Comparison of ENCODE assay signal across 21 mouse cellular contexts in the genomic region with DNA sequence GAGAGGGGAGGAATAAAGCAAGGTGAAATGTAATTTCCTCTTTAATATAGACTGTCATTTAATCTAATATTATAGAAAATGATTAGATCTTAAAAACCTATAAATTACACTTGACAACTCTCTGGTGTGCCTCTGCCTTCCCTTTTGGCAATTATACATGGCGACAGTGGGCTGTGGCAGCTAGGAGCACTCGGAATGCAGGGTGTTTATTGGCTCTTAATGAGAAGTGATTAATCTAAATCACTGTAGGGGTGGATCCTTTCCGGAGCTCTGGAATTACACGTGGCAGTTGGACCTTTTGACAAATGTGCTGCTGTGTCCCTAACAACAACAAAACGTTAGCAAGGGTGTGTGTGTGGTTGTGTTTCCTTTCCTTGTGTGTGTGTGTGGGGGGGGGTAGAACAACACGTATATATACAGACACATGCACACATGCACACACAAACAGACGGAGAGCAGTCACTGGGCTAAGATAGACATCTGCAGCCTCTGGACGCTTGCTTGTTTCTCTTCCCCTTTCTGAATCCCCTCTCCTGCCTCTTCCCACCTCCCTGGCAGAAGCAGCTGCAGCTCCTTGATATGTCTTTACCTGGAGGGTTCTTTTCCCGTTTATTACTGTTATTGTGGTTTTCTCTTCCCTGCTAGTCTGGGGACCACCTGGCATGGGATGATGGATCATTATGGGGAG.
DNase-seq lines count a peak whose midpoint lies in the region; ATAC-seq and TF ChIP-seq lines count a peak whose summit lies in the region.
"Had no signal": no experiment of that assay in that cellular context is flagged by ENCODE, and none has a peak within 500 bp of the region (broad histone marks: within the 10 kb centered on the region; RNA-seq: fewer than 3 reads in every experiment).

No protein-coding gene starts in this region.

- peak; percentile 81; the same call in 1 of the 2 replicates for ATAC-seq in neural tube, embryonic 12.5 days (ENCODE audit: low FRiP score, low read depth)
- no peak; the same call in 1 of the 2 replicates for ATAC-seq in neural tube, embryonic 15.5 days (ENCODE audit: low FRiP score)
- ATAC-seq in hindbrain, embryonic 14.5 days (ENCODE audit: low FRiP score), result no peak
- ATAC-seq in stomach, postnatal 0 days (ENCODE audit: low FRiP score, low TSS enrichment), result no peak
- ATAC-seq: forebrain, embryonic 15.5 days; intestine, embryonic 16.5 days had no signal

- no peak overlapping the region for H3K4me2 ChIP-seq in neural tube, embryonic 12.5 days (replicated peaks)
- H3K4me2 ChIP-seq in neural tube, embryonic 15.5 days, result no peak overlapping the region
- H3K4me2 ChIP-seq in hindbrain, embryonic 14.5 days (replicated peaks), result no peak overlapping the region
- no peak overlapping the region for H3K4me2 ChIP-seq in stomach, postnatal 0 days (replicated peaks; ENCODE audit: low read depth)
- H3K4me2 ChIP-seq: embryonic facial prominence, embryonic 12.5 days; forebrain, embryonic 15.5 days; heart, embryonic 13.5 days; kidney, embryonic 15.5 days; liver, embryonic 11.5 days had no signal

- WGBS in neural tube, embryonic 12.5 days, result 35% methylated on average over 9 of the region's 9 CpGs
- 24% methylated on average over 9 of the region's 9 CpGs for whole genome bisulfite sequencing in neural tube, embryonic 15.5 days
- WGBS in hindbrain, embryonic 14.5 days, result 37% methylated on average over 9 of the region's 9 CpGs
- 33% methylated on average over 9 of the region's 9 CpGs for WGBS in stomach, postnatal 0 days

- no peaks in the 10 kb centered on the region for H3K27me3 ChIP-seq in neural tube, embryonic 12.5 days (replicated peaks)
- H3K27me3 ChIP-seq in neural tube, embryonic 15.5 days (replicated peaks), result no peaks in the 10 kb centered on the region
- H3K27me3 ChIP-seq in hindbrain, embryonic 14.5 days (ENCODE audit: control insufficient read depth, insufficient read depth, low read length), result no peaks in the 10 kb centered on the region; the same call in 1 of the 2 replicates
- no peaks in the 10 kb centered on the region for H3K27me3 ChIP-seq in stomach, postnatal 0 days (ENCODE audit: control insufficient read depth, insufficient read depth, low read length)
- H3K27me3 ChIP-seq: embryonic facial prominence, embryonic 12.5 days; forebrain, embryonic 15.5 days; heart, embryonic 13.5 days; kidney, embryonic 15.5 days had no signal

- peak; percentile 13 for DNase-seq in embryo, embryonic 11 days
- DNase-seq in hindbrain, embryonic 14.5 days (ENCODE audit: low spot score), result peak; percentile 58
- DNase-seq in mesoderm, embryonic 11.5 days (ENCODE audit: low read depth, low spot score), result peak; percentile 6
- no peak for DNase-seq in spleen, postnatal 14 days (ENCODE audit: low spot score in 2 of 2)
- DNase-seq in stomach, postnatal 0 days (ENCODE audit: low spot score), result no peak
- DNase-seq: adrenal gland, adult 2 months; cerebellum, postnatal 14 days; gastrocnemius, adult 2 months; lung, adult 18-20 months; lung, postnatal 14 days; thymus, postnatal 36 days had no signal

- TF ChIP-seq CTCF in stomach, postnatal 0 days (IDR thresholded peaks at IDR 0.05; ENCODE audit: low read depth), result no peak

- no peak for TF ChIP-seq EP300 in stomach, postnatal 0 days (optimal IDR thresholded peaks at IDR 0.05)

- H3K4me1 ChIP-seq in neural tube, embryonic 12.5 days, result no peaks in the 10 kb centered on the region
- peaks cover 10% of the 10 kb centered on the region for H3K4me1 ChIP-seq in neural tube, embryonic 15.5 days
- H3K4me1 ChIP-seq in hindbrain, embryonic 14.5 days (replicated peaks; ENCODE audit: control insufficient read depth, insufficient read depth, low read length), result peaks cover 4% of the 10 kb centered on the region; the same call in 1 of the 2 replicates
- H3K4me1 ChIP-seq in stomach, postnatal 0 days (replicated peaks; ENCODE audit: control insufficient read depth, insufficient read depth), result no peaks in the 10 kb centered on the region
- H3K4me1 ChIP-seq: embryonic facial prominence, embryonic 12.5 days; forebrain, embryonic 15.5 days; heart, embryonic 13.5 days; midbrain, embryonic 10.5 days had no signal

- H3K4me3 ChIP-seq in neural tube, embryonic 12.5 days, result no peak overlapping the region
- no peak overlapping the region for H3K4me3 ChIP-seq in neural tube, embryonic 15.5 days (replicated peaks)
- no peak overlapping the region for H3K4me3 ChIP-seq in hindbrain, embryonic 14.5 days (replicated peaks; ENCODE audit: low read length)
- H3K4me3 ChIP-seq in stomach, postnatal 0 days (ENCODE audit: low read depth, low read length), result no peak overlapping the region
- H3K4me3 ChIP-seq: embryonic facial prominence, embryonic 12.5 days; erythroblast, embryonic 14.5 days; forebrain, embryonic 15.5 days; gastrocnemius, adult 2 months; heart, embryonic 13.5 days; kidney, embryonic 15.5 days; midbrain, embryonic 10.5 days had no signal

- no peak overlapping the region for H3K9ac ChIP-seq in neural tube, embryonic 12.5 days
- no peak overlapping the region for H3K9ac ChIP-seq in neural tube, embryonic 15.5 days (replicated peaks)
- H3K9ac ChIP-seq in hindbrain, embryonic 14.5 days, result no peak overlapping the region
- no peak overlapping the region for H3K9ac ChIP-seq in stomach, postnatal 0 days (ENCODE audit: low read length)
- H3K9ac ChIP-seq: embryonic facial prominence, embryonic 12.5 days; forebrain, embryonic 15.5 days; heart, embryonic 13.5 days; kidney, embryonic 15.5 days had no signal

- H3K27ac ChIP-seq in neural tube, embryonic 12.5 days, result no peak overlapping the region
- H3K27ac ChIP-seq in neural tube, embryonic 15.5 days (replicated peaks), result no peak overlapping the region
- no peak overlapping the region for H3K27ac ChIP-seq in hindbrain, embryonic 14.5 days
- no peak overlapping the region for H3K27ac ChIP-seq in stomach, postnatal 0 days (replicated peaks)
- H3K27ac ChIP-seq: embryonic facial prominence, embryonic 12.5 days; forebrain, embryonic 15.5 days; gastrocnemius, adult 2 months; heart, embryonic 13.5 days; kidney, embryonic 15.5 days; midbrain, embryonic 10.5 days had no signal

- H3K9me3 ChIP-seq in neural tube, embryonic 12.5 days, result no peaks in the 10 kb centered on the region; the same call in 1 of the 2 replicates
- H3K9me3 ChIP-seq in neural tube, embryonic 15.5 days (replicated peaks), result no peaks in the 10 kb centered on the region
- 0 out of 2 replicates have a peak, but pooled peaks cover 2% of the 10 kb centered on the region for H3K9me3 ChIP-seq in hindbrain, embryonic 14.5 days (ENCODE audit: control insufficient read depth, low read length)
- H3K9me3 ChIP-seq in stomach, postnatal 0 days (ENCODE audit: control insufficient read depth, low read length), result no peaks in the 10 kb centered on the region
- H3K9me3 ChIP-seq: embryonic facial prominence, embryonic 12.5 days; forebrain, embryonic 15.5 days; heart, embryonic 13.5 days; kidney, embryonic 15.5 days; midbrain, embryonic 10.5 days had no signal

- no peaks in the 10 kb centered on the region for H3K36me3 ChIP-seq in neural tube, embryonic 12.5 days
- no peaks in the 10 kb centered on the region for H3K36me3 ChIP-seq in neural tube, embryonic 15.5 days
- H3K36me3 ChIP-seq in hindbrain, embryonic 14.5 days (replicated peaks; ENCODE audit: control insufficient read depth, insufficient read depth), result no peaks in the 10 kb centered on the region
- no peaks in the 10 kb centered on the region for H3K36me3 ChIP-seq in stomach, postnatal 0 days (ENCODE audit: control insufficient read depth, insufficient read depth, low read length)
- H3K36me3 ChIP-seq: embryonic facial prominence, embryonic 12.5 days; forebrain, embryonic 15.5 days; heart, embryonic 13.5 days; kidney, embryonic 15.5 days; midbrain, embryonic 10.5 days had no signal

Comparison
In these comparisons a context has a peak if more than half of its experiments do, and no peak if none do; other contexts are left out.
1. DNase-seq: peak in embryo, embryonic 11 days (single experiment), hindbrain, embryonic 14.5 days (single experiment) and mesoderm, embryonic 11.5 days (single experiment); none in spleen, postnatal 14 days (0 of 2) and stomach, postnatal 0 days (single experiment).